Mouse (Mus musculus) midbrain, embryonic 12.5 days (tissue): Measurements from ENCODE around the gene Wnt3a. TPM values are rescaled to one million over a fixed set of nuclear protein-coding genes. Genes with fewer than 3 reads are reported as not detected.

ENCODE experiments used
- ATAC-seq: fragments of 200-750 bp; cut with Nextera tagmentation; 2 replicates; pipeline ENCODE4 v1.8.0; 2017; ENCODE audit warnings: low read depth, moderate TSS enrichment, moderate library complexity; ENCODE audit not compliant: low FRiP score
- H3K27ac ChIP-seq: fragments of 300-500 bp; sonication (generic); replicated peaks from 2 replicates; pipeline ENCODE4 v1.5.1; 2016; ENCODE audit warnings: mild to moderate bottlenecking
- H3K27me3 ChIP-seq: fragments of 300-500 bp; sonication (generic); 2 replicates; pipeline ENCODE4 v1.6.1; 2016; ENCODE audit warnings: mild to moderate bottlenecking
- H3K36me3 ChIP-seq: fragments of 300-500 bp; sonication (generic); 2 replicates; pipeline ENCODE4 v1.6.1; 2016
- H3K4me1 ChIP-seq: fragments of 300-500 bp; sonication (generic); 2 replicates; pipeline ENCODE4 v1.6.1; 2016
- H3K4me2 ChIP-seq: fragments of 300-500 bp; sonication (generic); replicated peaks from 2 replicates; pipeline ENCODE4 v1.6.1; 2016; ENCODE audit warnings: mild to moderate bottlenecking, moderate library complexity
- H3K4me3 ChIP-seq: fragments of 300-500 bp; sonication (generic); 2 replicates; pipeline ENCODE4 v1.5.1; 2016; ENCODE audit warnings: mild to moderate bottlenecking
- H3K9ac ChIP-seq: fragments of 300-500 bp; sonication (generic); replicated peaks from 2 replicates; pipeline ENCODE4 v1.6.1; 2016; ENCODE audit warnings: mild to moderate bottlenecking, moderate library complexity
- H3K9me3 ChIP-seq: fragments of 300-500 bp; sonication (generic); 2 replicates; pipeline ENCODE4 v1.6.1; 2016; ENCODE audit warnings: mild to moderate bottlenecking
- WGBS: fragments of 180-500 bp; shearing (Covaris S2); methylation state at CpG from one replicate; pipeline ENCODE4 v1.1.7; 2016; 5-methylcytosine and 5-hydroxymethylcytosine counted together
- polyA plus RNA-seq: library from polyadenylated mRNA; unstranded; fragments of >200 nt; fragmentation: Nextera tagmentation; extraction: Ambion mirVana; gene quantifications from 2 replicates; pipeline ENCODE4 v1.2.1, GENCODE M21; 2016

Gene Wnt3a
- polyA plus RNA-seq, 1 experiment from 2014 or later = 2.0 TPM

- no peaks in the 10 kb centered on the region for H3K9me3 ChIP-seq
- H3K4me1 ChIP-seq = no peaks in the 10 kb centered on the region
- H3K36me3 ChIP-seq = no peaks in the 10 kb centered on the region
- no peak overlapping the region for H3K4me3 ChIP-seq
- peaks cover 89% of the 10 kb centered on the region for H3K27me3 ChIP-seq
- no peak overlapping the region for H3K9ac ChIP-seq
- H3K27ac ChIP-seq = no peak overlapping the region
- no peak overlapping the region for H3K4me2 ChIP-seq
- 72% methylated on average over 5 of the region's 5 CpGs for WGBS
- no peak for ATAC-seq
These were observed 8.4 kb downstream of the Wnt3a start for GRCm38 (mm10) chr11:59282111-59282510.

- Histone ChIP-seq H3K27me3 (peaks cover 73% of the 10 kb centered on the region), H3K9me3 (no peaks in the 10 kb centered on the region), H3K9ac (no peak overlapping the region), H3K27ac (no peak overlapping the region), H3K36me3 (no peaks in the 10 kb centered on the region), H3K4me1 (no peaks in the 10 kb centered on the region), H3K4me3 (no peak overlapping the region), H3K4me2 (no peak overlapping the region)
- no peak for ATAC-seq
- WGBS = 69% methylated on average over 4 of the region's 4 CpGs
These were observed 12.5 kb downstream of the Wnt3a start for GRCm38 (mm10) chr11:59278047-59278446.

GRCm38 (mm10) chr11:59276877-59277276 lies 13.7 kb downstream of the Wnt3a start:
- Histone ChIP-seq H3K27me3 (peaks cover 73% of the 10 kb centered on the region), H3K27ac (no peak overlapping the region), H3K9ac (no peak overlapping the region), H3K4me2 (no peak overlapping the region), H3K4me1 (no peaks in the 10 kb centered on the region), H3K4me3 (no peak overlapping the region), H3K9me3 (no peaks in the 10 kb centered on the region), H3K36me3 (no peaks in the 10 kb centered on the region)
- ATAC-seq = no peak
- 58% methylated on average over 2 of the region's 2 CpGs for WGBS

GRCm38 (mm10) chr11:59274184-59274583 lies 16.4 kb downstream of the Wnt3a start:
- H3K9ac ChIP-seq = no peak overlapping the region
- H3K4me3 ChIP-seq = no peak overlapping the region
- no peak overlapping the region for H3K27ac ChIP-seq
- H3K4me1 ChIP-seq = no peaks in the 10 kb centered on the region
- ATAC-seq = no peak
- H3K27me3 ChIP-seq = peaks cover 63% of the 10 kb centered on the region
- H3K36me3 ChIP-seq = no peaks in the 10 kb centered on the region
- H3K4me2 ChIP-seq = no peak overlapping the region
- H3K9me3 ChIP-seq = 0 out of 2 replicates have a peak, but pooled peaks cover 3% of the 10 kb centered on the region
- WGBS = 66% methylated on average over 3 of the region's 3 CpGs

GRCm38 (mm10) chr11:59266727-59267126 lies 23.8 kb downstream of the Wnt3a start:
- 17% methylated on average over 6 of the region's 6 CpGs for WGBS
- peaks cover 19% of the 10 kb centered on the region; the same call in 1 of the 2 replicates for H3K4me1 ChIP-seq
- H3K4me2 ChIP-seq = no peak overlapping the region
- no peak overlapping the region for H3K9ac ChIP-seq
- ATAC-seq = no peak
- no peaks in the 10 kb centered on the region for H3K36me3 ChIP-seq
- H3K4me3 ChIP-seq = no peak overlapping the region
- H3K9me3 ChIP-seq = 0 out of 2 replicates have a peak, but pooled peaks cover 3% of the 10 kb centered on the region
- no peak overlapping the region for H3K27ac ChIP-seq
- peaks cover 78% of the 10 kb centered on the region for H3K27me3 ChIP-seq

- Histone ChIP-seq H3K27ac (0 out of 2 replicates have a peak overlapping the region, but pooled peaks have one; percentile 16), H3K27me3 (peaks cover 85% of the 10 kb centered on the region), H3K4me3 (no peak overlapping the region), H3K36me3 (no peaks in the 10 kb centered on the region), H3K4me1 (peaks cover 19% of the 10 kb centered on the region; the same call in 1 of the 2 replicates), H3K4me2 (no peak overlapping the region), H3K9ac (no peak overlapping the region), H3K9me3 (0 out of 2 replicates have a peak, but pooled peaks cover 3% of the 10 kb centered on the region)
- no peak for ATAC-seq
- 54% methylated on average over 8 of the region's 8 CpGs for WGBS
These were observed 25.3 kb downstream of the Wnt3a start for GRCm38 (mm10) chr11:59265154-59265813.

GRCm38 (mm10) chr11:59264593-59264992 lies 26.0 kb downstream of the Wnt3a start:
- Histone ChIP-seq H3K4me3 (peak overlapping the region; percentile 49), H3K27ac (peak overlapping the region; percentile 61), H3K4me2 (peak overlapping the region; percentile 63), H3K9ac (peak overlapping the region; percentile 66; the same call in 1 of the 2 replicates), H3K36me3 (no peaks in the 10 kb centered on the region), H3K4me1 (peaks cover 19% of the 10 kb centered on the region; the same call in 1 of the 2 replicates), H3K27me3 (peaks cover 87% of the 10 kb centered on the region), H3K9me3 (0 out of 2 replicates have a peak, but pooled peaks cover 2% of the 10 kb centered on the region)
- WGBS = 1% methylated on average over 8 of the region's 8 CpGs
- peak; percentile 65 for ATAC-seq

GRCm38 (mm10) chr11:59263870-59264563 lies 26.5 kb downstream of the Wnt3a start:
- no peaks in the 10 kb centered on the region for H3K9me3 ChIP-seq
- H3K36me3 ChIP-seq = no peaks in the 10 kb centered on the region
- WGBS = under 1% methylated on average over 56 of the region's 56 CpGs
- H3K9ac ChIP-seq = peak overlapping the region; percentile 66
- peaks cover 84% of the 10 kb centered on the region for H3K27me3 ChIP-seq
- H3K4me1 ChIP-seq = peaks cover 19% of the 10 kb centered on the region; the same call in 1 of the 2 replicates
- H3K4me3 ChIP-seq = peak overlapping the region; percentile 49
- peak; percentile 88 for ATAC-seq
- peak overlapping the region; percentile 63 for H3K4me2 ChIP-seq
- peak overlapping the region; percentile 61 for H3K27ac ChIP-seq

- Histone ChIP-seq H3K27ac (no peak overlapping the region), H3K9me3 (no peaks in the 10 kb centered on the region), H3K4me3 (no peak overlapping the region), H3K27me3 (peaks cover 77% of the 10 kb centered on the region), H3K4me1 (peaks cover 19% of the 10 kb centered on the region; the same call in 1 of the 2 replicates), H3K36me3 (no peaks in the 10 kb centered on the region), H3K4me2 (no peak overlapping the region), H3K9ac (no peak overlapping the region)
- ATAC-seq = no peak
These were observed 28.2 kb downstream of the Wnt3a start for GRCm38 (mm10) chr11:59262308-59262707.

GRCm38 (mm10) chr11:59260706-59261493 lies 29.7 kb downstream of the Wnt3a start:
- no peak overlapping the region for H3K4me2 ChIP-seq
- no peaks in the 10 kb centered on the region for H3K9me3 ChIP-seq
- H3K4me1 ChIP-seq = peaks cover 19% of the 10 kb centered on the region; the same call in 1 of the 2 replicates
- 86% methylated on average over 10 of the region's 10 CpGs for WGBS
- peaks cover 71% of the 10 kb centered on the region for H3K27me3 ChIP-seq
- H3K4me3 ChIP-seq = no peak overlapping the region
- H3K27ac ChIP-seq = no peak overlapping the region
- H3K9ac ChIP-seq = no peak overlapping the region
- no peaks in the 10 kb centered on the region for H3K36me3 ChIP-seq
- no peak for ATAC-seq

- Histone ChIP-seq H3K4me1 (peaks cover 13% of the 10 kb centered on the region; the same call in 1 of the 2 replicates), H3K9ac (no peak overlapping the region), H3K27me3 (peaks cover 68% of the 10 kb centered on the region), H3K4me3 (no peak overlapping the region), H3K9me3 (no peaks in the 10 kb centered on the region), H3K27ac (no peak overlapping the region), H3K4me2 (no peak overlapping the region), H3K36me3 (no peaks in the 10 kb centered on the region)
- no peak for ATAC-seq
- 90% methylated on average over 7 of the region's 7 CpGs for WGBS
These were observed 30.9 kb downstream of the Wnt3a start for GRCm38 (mm10) chr11:59259647-59260046.
